Mouse (Mus musculus) mature B cell (primary cell): ENCODE results near the gene Lamtor1.
"Not testable (repeated sequence)": the region's sequence is repeated elsewhere in the genome, so short reads cannot be mapped to it uniquely, and the experiment has no call there.

ENCODE experiments used
- in situ Hi-C: fragments of 300-500 bp; cut with MboI; formaldehyde crosslinking; loops from 2 replicates; pipeline ENCODE4 v1.14.3; 2019

The Lamtor1 gene

DNA sequence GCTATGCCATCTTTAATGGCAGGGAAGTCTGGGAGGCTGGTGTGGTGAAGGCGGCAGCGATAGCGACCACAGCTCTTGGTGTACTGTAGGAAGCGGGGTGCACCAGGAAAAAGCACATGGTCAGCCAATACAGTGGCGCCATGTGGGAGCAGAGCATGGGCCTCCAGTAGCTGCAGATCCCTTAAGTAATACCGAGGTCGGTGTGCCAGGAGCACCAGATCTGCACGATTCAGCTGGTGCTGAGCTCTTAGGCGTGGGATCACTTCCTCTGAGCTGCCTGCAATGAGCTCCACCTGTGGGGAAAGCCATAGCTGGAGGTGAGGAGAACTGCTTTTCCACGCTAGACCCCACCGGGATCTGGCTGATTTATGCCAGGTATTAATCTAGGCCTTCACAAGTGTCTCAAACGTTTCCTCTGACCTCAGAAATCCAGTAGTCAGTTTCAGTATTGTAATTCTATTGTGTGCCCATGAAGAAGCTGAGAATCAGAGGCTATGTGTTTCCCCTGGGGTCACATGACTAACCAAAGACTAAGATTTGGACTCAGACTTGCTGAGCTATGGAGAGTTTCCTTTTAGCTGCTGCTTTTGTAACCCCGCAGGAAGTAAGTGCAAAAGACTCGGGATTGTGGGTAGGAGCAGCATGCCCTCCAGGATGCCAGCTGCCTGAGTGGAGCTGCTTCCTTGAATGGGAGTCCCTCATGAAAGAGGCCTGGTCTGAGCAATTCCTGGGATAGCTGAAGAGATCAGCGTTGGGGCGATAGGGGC, 5.2 kb upstream of the Lamtor1 start:
- in situ Hi-C loops: no loop called here

DNA sequence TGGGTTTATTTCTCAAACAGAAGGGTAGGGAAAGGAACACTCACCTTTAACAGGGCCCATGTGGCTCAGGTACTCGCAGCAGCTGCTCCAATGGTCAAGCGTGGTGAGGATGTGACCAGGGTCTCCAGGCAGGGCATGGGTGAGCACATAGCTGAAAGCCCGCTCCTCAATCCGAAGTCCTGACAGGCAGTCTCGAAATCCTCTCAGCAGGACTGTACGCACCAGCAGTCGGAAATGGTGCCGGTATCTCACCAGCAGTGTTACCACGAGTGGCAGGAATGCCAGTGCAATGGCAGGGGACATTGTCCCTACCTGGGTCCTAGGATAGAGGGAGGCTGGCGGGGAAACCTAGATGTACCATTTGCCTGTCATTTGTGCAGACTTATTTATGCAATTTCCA, 3.7 kb upstream of the Lamtor1 start:
- in situ Hi-C loops: no loop called here

DNA sequence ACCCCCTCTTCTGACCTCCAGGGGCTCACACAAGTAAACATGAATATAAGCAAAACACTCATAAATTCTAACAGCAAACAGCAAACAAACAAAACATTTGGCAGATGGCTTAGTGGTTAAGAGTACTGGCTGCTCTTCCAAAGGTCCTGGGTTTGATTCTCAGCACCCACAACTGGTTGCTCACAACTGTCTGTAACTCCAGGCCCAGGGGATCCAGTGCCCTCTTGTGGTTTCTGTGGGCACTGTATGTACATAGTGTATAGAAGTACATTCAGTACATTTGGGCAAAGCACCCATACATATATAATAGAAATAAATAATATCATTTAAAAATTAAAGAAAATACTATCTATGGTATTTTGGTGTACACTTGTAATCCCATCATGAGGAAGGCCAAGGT, 2.9 kb upstream of the Lamtor1 start:
- in situ Hi-C loops: no loop called here

GRCm38 (mm10) chr7:101906287-101906681, 580 bp downstream of the Lamtor1 start, which contains the start of gene Tomt:
TSS of gene Tomt (minus strand) at chr7:101906359.
- in situ Hi-C loops: no loop called here

DNA sequence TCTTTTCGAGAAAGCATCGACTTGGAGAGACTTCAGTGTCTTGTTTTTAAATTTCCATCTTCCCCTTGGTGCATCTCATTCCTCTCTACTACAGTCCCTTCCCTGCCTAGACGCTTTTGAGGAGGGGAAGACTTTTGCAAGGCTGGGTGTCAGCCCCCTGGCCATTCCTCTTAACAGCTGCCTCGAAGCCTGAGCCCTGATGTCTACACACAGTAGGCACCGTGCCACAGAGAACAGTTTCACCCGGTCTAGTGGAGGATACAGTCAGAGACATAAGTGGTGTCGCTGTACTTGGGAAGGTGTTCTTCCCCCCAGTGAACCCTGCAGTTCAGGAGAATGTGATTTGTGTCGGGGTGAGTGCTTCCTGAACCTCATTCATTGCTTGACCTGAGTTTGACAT, 992 bp downstream of the Lamtor1 start:
- in situ Hi-C loops: no loop called here

DNA sequence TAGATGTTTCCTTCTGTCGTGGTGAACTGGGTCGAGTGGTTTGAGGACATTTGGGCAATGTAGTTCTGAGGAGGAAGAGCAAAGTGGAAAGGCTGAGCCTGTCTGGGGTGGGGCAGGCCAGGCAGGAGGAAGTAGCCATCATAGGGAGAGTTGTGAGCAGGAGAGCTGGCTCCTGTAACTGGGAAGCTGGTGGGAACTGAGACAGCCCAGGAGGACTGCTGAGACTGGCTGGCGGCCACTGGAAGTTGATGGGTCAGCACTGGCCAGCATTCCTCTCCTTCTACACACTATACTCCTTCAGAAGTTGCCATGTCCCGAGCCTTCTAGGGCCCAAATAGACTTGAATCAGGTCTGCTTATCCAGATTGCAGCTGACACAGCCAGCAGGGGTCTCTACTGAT, 2.7 kb downstream of the Lamtor1 start:
- in situ Hi-C loops: no loop called here

GRCm38 (mm10) chr7:101910138-101910537, 4.4 kb downstream of the Lamtor1 start:
- in situ Hi-C loops: no loop called here

DNA sequence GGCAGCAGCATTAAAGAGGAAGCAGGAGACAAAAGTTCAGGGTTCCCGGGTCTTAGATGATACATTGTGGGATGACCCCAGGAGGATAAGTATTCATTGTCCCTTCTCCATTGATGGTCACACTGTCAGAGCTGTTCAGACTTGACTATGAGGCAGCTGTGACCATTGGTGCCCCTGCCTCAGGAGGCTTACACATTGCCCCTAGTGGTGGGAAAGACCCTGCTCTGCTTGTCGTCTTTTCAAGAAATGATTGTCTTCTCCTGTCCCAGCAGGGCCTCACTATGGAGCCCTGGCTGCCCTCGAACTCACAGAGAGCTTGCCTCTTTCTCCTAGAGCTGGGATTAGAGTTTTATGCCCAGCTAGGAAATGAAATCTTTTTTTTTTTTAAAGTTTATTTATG, 6.3 kb downstream of the Lamtor1 start:
- in situ Hi-C loops: no loop called here

DNA sequence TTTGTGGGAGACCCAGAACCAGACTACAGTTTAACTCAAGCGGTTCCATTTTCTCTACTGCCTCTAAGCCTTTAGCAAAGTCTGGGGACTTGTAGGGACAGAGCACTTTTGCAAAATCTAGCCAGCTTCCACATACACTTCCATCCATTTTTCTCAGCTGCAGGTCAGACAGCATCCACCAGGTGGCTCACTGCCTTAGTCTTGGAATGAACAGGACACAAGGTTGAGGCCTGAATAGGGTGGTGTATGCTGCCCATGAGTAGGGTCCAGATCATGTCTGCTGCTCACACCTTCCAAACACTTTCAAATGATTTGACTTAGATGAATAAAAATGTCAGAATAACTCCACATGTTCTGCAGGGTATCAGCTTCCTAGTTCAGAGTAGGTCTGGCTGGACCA, 12.4 kb downstream of the Lamtor1 start:
- in situ Hi-C loops: no loop called here

DNA sequence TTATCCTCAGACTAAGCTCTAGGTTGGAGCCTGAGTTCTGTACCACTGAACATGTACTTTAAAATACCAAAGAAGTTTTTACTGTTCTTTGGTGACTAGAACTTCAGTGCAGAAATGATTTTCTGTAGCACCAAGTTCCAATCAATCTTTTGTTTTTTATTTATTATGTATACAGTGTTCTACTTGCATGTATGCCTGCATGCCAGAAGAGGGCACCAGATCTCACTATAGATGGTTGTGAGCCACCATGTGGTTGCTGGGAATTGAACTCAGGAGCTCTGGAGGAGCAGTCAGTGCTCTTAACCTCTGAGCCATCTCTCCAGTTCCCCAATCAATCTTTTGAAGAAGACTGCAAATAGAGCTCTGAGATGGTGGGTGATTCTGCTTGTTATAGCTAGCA, 20.2 kb downstream of the Lamtor1 start:
- in situ Hi-C loops: not testable (repeated sequence)

DNA sequence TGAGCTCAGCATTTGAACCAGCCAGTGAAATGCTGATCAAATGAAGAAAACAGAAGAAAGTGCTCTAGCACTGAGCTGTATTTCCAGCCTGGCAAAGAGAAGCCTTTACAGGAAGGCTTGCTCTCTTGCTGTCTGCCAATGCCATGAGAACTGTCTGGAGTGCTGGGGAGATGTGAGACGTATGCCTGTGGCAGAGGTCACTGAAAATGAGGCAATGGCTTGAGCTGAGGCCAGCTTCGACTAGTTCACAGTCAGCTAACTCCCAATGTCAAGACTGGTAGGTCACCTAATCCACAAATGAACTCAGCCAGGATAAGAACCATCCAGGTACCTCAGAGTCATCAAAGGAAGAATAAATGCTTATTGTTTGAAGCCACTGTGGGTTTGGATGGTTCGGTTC, 22.4 kb downstream of the Lamtor1 start:
- in situ Hi-C loops: no loop called here

DNA sequence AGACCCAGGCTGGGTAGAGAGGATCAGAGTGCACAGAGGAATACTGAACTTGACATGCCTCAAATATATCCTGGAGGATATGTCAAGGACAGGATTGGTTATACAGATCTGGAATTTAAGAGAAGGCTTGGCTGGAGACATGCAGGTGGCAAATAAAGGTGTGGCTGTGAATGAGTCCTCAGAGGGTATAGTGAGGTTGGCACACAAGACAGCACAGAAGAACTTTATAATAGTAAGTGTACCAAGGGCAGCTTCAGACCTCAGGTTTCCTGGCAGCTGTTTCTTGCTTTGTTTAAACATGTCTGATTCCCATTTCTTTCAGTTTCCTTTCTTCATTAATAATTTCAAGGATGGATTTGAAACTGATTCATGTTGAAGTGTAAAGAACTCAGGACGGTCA, 26.8 kb downstream of the Lamtor1 start:
- in situ Hi-C loops: no loop called here

DNA sequence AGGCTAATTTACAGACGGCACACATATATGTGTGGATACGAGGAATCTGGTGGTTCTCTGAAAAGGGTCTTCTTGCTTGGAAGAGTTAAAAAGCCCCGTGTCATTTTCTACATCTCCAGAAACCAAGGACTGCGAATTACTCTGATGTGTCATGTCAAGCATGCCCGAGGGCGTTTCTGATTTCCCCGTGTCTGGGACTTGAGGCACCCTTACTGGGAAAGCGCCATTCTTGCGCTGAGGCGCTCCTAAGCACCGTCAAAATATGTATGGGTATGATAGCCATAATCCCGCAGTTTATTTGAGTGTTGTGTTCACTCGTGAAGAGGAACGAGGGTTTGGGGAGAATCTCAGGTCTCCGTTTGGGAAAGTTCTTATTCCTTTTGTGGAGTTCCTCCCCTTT, 27.6 kb downstream of the Lamtor1 start:
- in situ Hi-C loops: no loop called here

DNA sequence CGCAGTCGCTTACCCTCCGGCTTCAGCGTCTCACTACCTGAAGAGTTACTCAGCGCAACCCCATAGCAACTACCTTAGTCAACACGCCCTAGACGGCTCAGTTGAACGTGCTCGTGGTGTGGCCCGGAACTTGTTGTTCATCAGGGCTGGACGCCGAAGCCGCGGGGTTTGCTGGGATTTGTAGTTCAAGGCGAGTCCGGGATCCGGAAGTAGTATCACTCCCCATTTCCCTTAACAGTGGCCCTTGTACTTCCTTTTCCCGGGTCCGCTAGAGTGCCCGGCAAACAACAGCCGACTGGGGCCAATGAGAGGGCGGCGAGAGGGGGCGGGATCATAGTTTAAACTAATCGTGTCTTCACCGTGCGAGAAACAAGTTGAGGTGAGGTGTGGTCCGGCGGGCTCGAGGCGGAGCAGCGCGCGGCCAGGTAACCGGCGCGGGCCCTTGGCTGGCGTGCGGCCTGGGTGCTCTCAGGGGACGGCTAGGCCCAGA, 28.1 kb downstream of the Lamtor1 start, which contains the start of the genes Lrrc51 and Numa1:
TSS of gene Lrrc51 (minus strand) at position 145 of the 490 bp plus-strand sequence.
TSS of gene Numa1 (plus strand) at position 361 of the 490 bp plus-strand sequence.
- in situ Hi-C loops: no loop called here

- in situ Hi-C loops: no loop called here
These were observed 30.3 kb downstream of the Lamtor1 start for GRCm38 (mm10) chr7:101935957-101936356.

DNA sequence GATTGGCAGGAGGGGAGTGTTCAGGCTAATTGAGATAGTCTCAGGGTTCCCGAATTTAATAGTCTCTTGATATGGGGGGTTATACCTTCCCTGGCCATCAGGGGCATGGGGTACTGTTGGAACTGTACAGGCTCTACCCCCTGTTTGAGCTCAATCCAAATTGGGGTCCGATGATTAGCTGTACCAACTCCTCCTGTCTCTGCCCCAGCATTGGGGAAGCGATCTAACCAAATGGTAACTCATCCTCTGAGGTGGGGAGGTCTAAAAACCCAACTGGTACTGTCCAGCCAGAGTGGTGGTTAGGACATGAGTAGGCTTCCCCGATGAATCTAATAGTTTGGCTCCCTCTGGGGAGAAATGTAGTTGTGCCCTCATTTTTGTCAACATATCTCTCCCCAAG, 31.3 kb downstream of the Lamtor1 start:
- in situ Hi-C loops: no loop called here

GRCm38 (mm10) chr7:101937569-101937968, 31.9 kb downstream of the Lamtor1 start:
- in situ Hi-C loops: no loop called here

DNA sequence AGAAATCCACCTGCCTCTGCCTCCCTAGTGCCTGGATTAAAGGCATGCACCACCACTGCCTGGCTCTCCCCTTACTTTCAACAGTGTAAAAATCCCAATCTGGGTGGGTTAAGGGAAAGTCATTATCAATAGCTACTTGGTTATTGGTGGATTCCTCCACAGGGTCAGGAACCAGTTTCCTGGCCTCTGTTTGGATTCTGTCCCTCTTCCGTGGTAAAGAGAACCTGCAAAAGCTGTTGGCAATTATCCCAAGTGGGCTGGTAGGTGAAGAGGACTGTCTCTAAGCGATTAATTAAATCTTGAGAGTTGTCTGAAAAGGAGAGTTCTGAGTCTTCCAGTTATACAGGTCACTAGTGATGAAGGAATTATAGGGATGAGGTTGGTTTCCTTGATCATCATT, 32.6 kb downstream of the Lamtor1 start:
- in situ Hi-C loops: no loop called here

GRCm38 (mm10) chr7:101939758-101940157, 34.1 kb downstream of the Lamtor1 start:
- in situ Hi-C loops: no loop called here

DNA sequence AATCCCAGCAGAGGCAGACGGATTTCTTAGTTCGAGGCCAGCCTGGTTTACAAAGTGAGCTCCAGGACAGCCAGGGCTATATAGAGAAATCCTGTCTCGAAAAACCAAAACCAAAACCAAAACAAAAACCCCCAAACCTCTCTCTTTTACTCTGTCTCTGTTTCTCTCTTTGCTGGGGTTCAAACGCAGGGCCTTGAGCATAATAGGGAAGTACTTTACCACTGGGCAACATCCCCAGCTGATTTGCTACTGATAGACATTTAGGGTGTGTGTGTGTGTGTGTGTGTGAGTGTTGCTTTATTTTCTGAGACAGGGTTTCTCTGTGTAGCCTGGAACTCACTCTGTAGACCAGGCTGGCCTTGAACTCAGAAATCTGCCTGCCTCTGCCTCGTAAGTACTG, 43.3 kb downstream of the Lamtor1 start:
- in situ Hi-C loops: not testable (repeated sequence)

DNA sequence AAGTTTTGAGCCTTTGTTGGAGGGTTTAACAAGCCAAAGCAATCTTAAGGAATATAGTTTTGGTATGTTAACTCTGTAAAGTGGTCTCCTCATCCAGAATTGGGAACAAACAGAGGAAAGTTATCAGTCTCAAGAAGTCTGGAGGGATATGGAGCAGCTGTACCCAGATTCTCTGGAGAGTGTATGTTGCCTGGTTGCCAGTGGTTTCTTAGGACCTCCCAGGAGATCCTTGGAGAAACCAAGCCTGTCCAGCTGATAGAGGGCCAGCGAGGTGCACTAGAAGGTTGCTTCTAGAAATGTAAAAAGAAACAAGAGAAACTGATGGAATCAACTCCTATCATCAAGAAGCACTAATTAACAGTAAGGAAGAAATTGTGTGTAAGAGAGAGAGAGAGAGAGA, 45.9 kb downstream of the Lamtor1 start:
- in situ Hi-C loops: no loop called here

- in situ Hi-C loops: no loop called here
These were observed 46.4 kb downstream of the Lamtor1 start for GRCm38 (mm10) chr7:101952098-101952497.

DNA sequence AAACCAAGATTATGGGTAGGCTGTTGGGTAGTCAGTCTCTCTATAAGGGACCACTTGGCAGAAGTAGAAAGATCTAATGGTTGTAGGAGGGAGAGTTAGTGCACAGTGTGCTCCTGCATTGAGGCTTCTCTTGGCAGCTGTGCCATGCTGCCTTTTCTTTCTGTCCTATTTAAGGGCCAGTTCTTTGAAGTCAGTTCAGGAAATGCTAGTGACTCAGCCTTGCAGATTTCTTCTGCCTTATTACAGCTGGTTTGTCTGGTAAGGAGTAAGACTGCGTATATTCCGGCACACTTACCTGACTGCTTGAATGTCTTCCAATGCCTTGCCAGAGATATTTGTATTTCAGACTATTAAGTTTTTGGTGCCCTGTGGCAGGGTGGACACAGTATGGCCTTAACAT, 48.5 kb downstream of the Lamtor1 start:
- in situ Hi-C loops: no loop called here

DNA sequence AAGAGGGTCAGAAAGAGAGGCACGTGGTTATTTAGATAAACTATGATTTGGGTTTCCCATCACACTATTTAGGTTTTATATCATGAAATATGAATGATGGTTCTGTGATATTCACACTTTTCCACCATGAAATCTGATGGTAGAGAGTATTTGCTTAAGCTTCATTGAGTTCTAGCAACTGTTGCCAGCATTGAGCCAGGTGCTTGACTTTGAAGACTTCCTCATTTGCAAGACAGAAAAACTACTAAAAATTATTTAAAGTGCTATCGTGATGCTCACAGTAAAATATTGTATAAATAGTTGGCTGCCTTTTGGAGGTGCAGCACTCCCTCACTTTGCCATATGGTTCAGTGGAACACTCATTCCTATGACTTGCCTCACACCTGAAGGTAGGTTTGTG, 49.6 kb downstream of the Lamtor1 start:
- in situ Hi-C loops: no loop called here
